Mouse (Mus musculus) left cerebral cortex, postnatal 25 days (tissue): ENCODE measurements around the gene Zfp146. TPM values are rescaled to one million over a fixed set of nuclear protein-coding genes. Genes with fewer than 3 reads are reported as not detected.
"Not testable (repeated sequence)": the region's sequence is repeated elsewhere in the genome, so short reads cannot be mapped to it uniquely, and the experiment has no call there.

ENCODE experiments used
- DNase-seq, 2 experiments: peaks; one replicate each; pipeline ENCODE4 v3.0.0; 2022; ENCODE audit warnings: low spot score in 2 of 2, mixed read lengths in 1 of 2
- intact Hi-C: fragments of 180-260 bp; cut with DNase I; formaldehyde crosslinking; loops from one replicate; pipeline ENCODE4 v1.15.1; 2025
- total RNA-seq, 2 experiments: library from RNA; stranded (reverse); gene quantifications; 2 replicates each; pipeline ENCODE4 v1.2.3; 2021

Gene Zfp146
- 10 to 100 TPM; 48.5 to 49.7 TPM for total RNA-seq

GRCm38 (mm10) chr7:30169583-30170282 is at the start of gene Zfp146:
Zfp146 (minus strand) TSS chr7:30169750.
- intact Hi-C loops, result loop anchor here (2.0 kb wide), 1 partner anchor 75 kb away; the partner anchor contains the start of gene Zfp260
- peak; percentile 96 to 98 for DNase-seq

- DNase-seq, result no peak
- intact Hi-C loops, result loop anchor here (5.0 kb wide), 1 partner anchor 35 kb away; the partner anchor contains the start of gene Cox7a1
Measured at GRCm38 (mm10) chr7:30217277-30217676, 47.7 kb upstream of the Zfp146 start.

- intact Hi-C loops, result loop anchor here (5.0 kb wide), 1 partner anchor 34 kb away; the partner anchor contains the start of gene Cox7a1
- peak; percentile 60 to 78 for DNase-seq
Measured at GRCm38 (mm10) chr7:30216723-30217151, 47.2 kb upstream of the Zfp146 start.

GRCm38 (mm10) chr7:30215875-30216274 is 46.3 kb upstream of the Zfp146 start:
- DNase-seq, result no peak
- intact Hi-C loops, result loop anchor here (5.0 kb wide), 1 partner anchor 34 kb away; the partner anchor contains the start of gene Cox7a1

GRCm38 (mm10) chr7:30213881-30214280 is 44.3 kb upstream of the Zfp146 start:
- intact Hi-C loops, result no loop called here
- DNase-seq, result no peak

- DNase-seq, result no peak
- intact Hi-C loops, result no loop called here
Measured at GRCm38 (mm10) chr7:30211025-30211424, 41.5 kb upstream of the Zfp146 start.

- intact Hi-C loops, result loop anchor here (10.0 kb wide), 1 partner anchor 192 kb away; no protein-coding TSS in a partner anchor
- not testable (repeated sequence) for DNase-seq
Measured at GRCm38 (mm10) chr7:30206364-30206763, 36.8 kb upstream of the Zfp146 start.

- intact Hi-C loops, result loop anchor here (1.0 to 10.0 kb wide), 2 partner anchors 24 to 191 kb away; no protein-coding TSS in a partner anchor
- peak in 1 of 2 experiments; percentile 59 for DNase-seq
Measured at GRCm38 (mm10) chr7:30205383-30205782, 35.8 kb upstream of the Zfp146 start.

- intact Hi-C loops, result loop anchor here (10.0 kb wide), 1 partner anchor 190 kb away; no protein-coding TSS in a partner anchor
- DNase-seq, result no peak
Measured at GRCm38 (mm10) chr7:30204380-30204779, 34.8 kb upstream of the Zfp146 start.

GRCm38 (mm10) chr7:30202895-30203690 is 33.5 kb upstream of the Zfp146 start:
- no peak for DNase-seq
- intact Hi-C loops, result loop anchor here (10.0 kb wide), 1 partner anchor 188 kb away; no protein-coding TSS in a partner anchor

GRCm38 (mm10) chr7:30200661-30201060 is 31.1 kb upstream of the Zfp146 start:
- intact Hi-C loops, result loop anchor here (10.0 kb wide), 1 partner anchor 186 kb away; no protein-coding TSS in a partner anchor

GRCm38 (mm10) chr7:30200200-30200599 is 30.6 kb upstream of the Zfp146 start:
- DNase-seq, result no peak
- intact Hi-C loops, result loop anchor here (10.0 kb wide), 1 partner anchor 185 kb away; no protein-coding TSS in a partner anchor

More at GRCm38 (mm10) chr7:30200661-30201060, 31.1 kb upstream of the Zfp146 start:
- DNase-seq, result not testable (repeated sequence)

GRCm38 (mm10) chr7:30199498-30200139 is 30.1 kb upstream of the Zfp146 start:
- intact Hi-C loops, result loop anchor here (10.0 kb wide), 1 partner anchor 185 kb away; no protein-coding TSS in a partner anchor
- DNase-seq, result no peak

GRCm38 (mm10) chr7:30198481-30198971 is 29.0 kb upstream of the Zfp146 start, which contains the start of gene Capns1:
Capns1 (minus strand) TSS chr7:30198811.
- peak; percentile 50 to 71 for DNase-seq
- intact Hi-C loops, result loop anchor here (1.0 kb wide), 1 partner anchor 17 kb away; no protein-coding TSS in a partner anchor

- intact Hi-C loops, result loop anchor here (1.0 kb wide), 1 partner anchor 16 kb away; no protein-coding TSS in a partner anchor
- DNase-seq, result no peak
Measured at GRCm38 (mm10) chr7:30197592-30198129, 28.1 kb upstream of the Zfp146 start.

- intact Hi-C loops, result no loop called here
- DNase-seq, result no peak
Measured at GRCm38 (mm10) chr7:30196171-30196570, 26.6 kb upstream of the Zfp146 start.

GRCm38 (mm10) chr7:30195461-30195860 is 25.9 kb upstream of the Zfp146 start:
- intact Hi-C loops, result no loop called here
- no peak for DNase-seq

- intact Hi-C loops, result no loop called here
- peak; percentile 93 to 97 for DNase-seq
Measured at GRCm38 (mm10) chr7:30194884-30195283, 25.3 kb upstream of the Zfp146 start.
